Mouse (Mus musculus) forebrain, embryonic 11.5 days (tissue): ENCODE measurements around the gene Sema6b. TPM values are rescaled to one million over a fixed set of nuclear protein-coding genes. Genes with fewer than 3 reads are reported as not detected.
"Not testable (repeated sequence)": the region's sequence is repeated elsewhere in the genome, so short reads cannot be mapped to it uniquely, and the experiment has no call there.

Experiments
- ATAC-seq: fragments of 200-750 bp; cut with Nextera tagmentation; replicated peaks from 2 replicates; pipeline ENCODE4 v1.8.0; 2017; ENCODE audit warnings: moderate TSS enrichment; ENCODE audit not compliant: low FRiP score
- DNase-seq: peaks from one replicate; pipeline ENCODE4 v3.0.0-alpha.2; 2017; ENCODE audit warnings: low spot score
- H3K27ac ChIP-seq: fragments of 300-500 bp; sonication (generic); 2 replicates; pipeline ENCODE4 v1.5.1; 2014; ENCODE audit warnings: low read depth, low read length
- H3K27me3 ChIP-seq: fragments of 300-500 bp; sonication (generic); 2 replicates; pipeline ENCODE4 v1.6.1; 2014; ENCODE audit warnings: mild to moderate bottlenecking, low read length, mixed read lengths; ENCODE audit not compliant: control insufficient read depth, insufficient read depth
- H3K36me3 ChIP-seq: fragments of 300-500 bp; sonication (generic); 2 replicates; pipeline ENCODE4 v1.6.1; 2014; ENCODE audit warnings: mild to moderate bottlenecking, low read length, moderate library complexity, mixed read lengths; ENCODE audit not compliant: control insufficient read depth, insufficient read depth
- H3K4me1 ChIP-seq: fragments of 300-500 bp; sonication (generic); replicated peaks from 2 replicates; pipeline ENCODE4 v1.6.1; 2014; ENCODE audit warnings: low read length, mixed read lengths; ENCODE audit not compliant: control insufficient read depth, insufficient read depth
- H3K4me2 ChIP-seq: fragments of 300-500 bp; sonication (generic); 2 replicates; pipeline ENCODE4 v1.6.1; 2014; ENCODE audit warnings: low read depth, mild to moderate bottlenecking, low read length, moderate library complexity, mixed read lengths; ENCODE audit not compliant: severe bottlenecking
- H3K4me3 ChIP-seq: fragments of 300-500 bp; sonication (generic); 2 replicates; pipeline ENCODE4 v1.5.1; 2014; ENCODE audit warnings: low read depth, low read length
- H3K9ac ChIP-seq: fragments of 300-500 bp; sonication (generic); 2 replicates; pipeline ENCODE4 v1.6.1; 2014; ENCODE audit warnings: low read length
- H3K9me3 ChIP-seq: fragments of 300-500 bp; sonication (generic); 2 replicates; pipeline ENCODE4 v1.6.1; 2016; ENCODE audit warnings: low read length, mixed read lengths; ENCODE audit not compliant: control insufficient read depth
- WGBS: fragments of 180-500 bp; shearing (Covaris S2); extraction: QIAGEN DNeasy Blood & Tissue Kit; methylation state at CpG from one replicate; pipeline ENCODE4 v1.1.7; 2014; 5-methylcytosine and 5-hydroxymethylcytosine counted together
- polyA plus RNA-seq: library from polyadenylated mRNA; unstranded; fragments of >200 nt; fragmentation: Nextera tagmentation; extraction: Ambion mirVana; gene quantifications from 2 replicates; pipeline ENCODE4 v1.2.1, GENCODE M21; 2014

The Sema6b gene
- polyA plus RNA-seq, 1 experiment from 2014 or later: 2.5 TPM

- Histone ChIP-seq H3K9me3 (no peaks in the 10 kb centered on the region), H3K4me1 (no peaks in the 10 kb centered on the region), H3K27ac (no peak overlapping the region), H3K4me2 (no peak overlapping the region), H3K4me3 (no peak overlapping the region), H3K27me3 (no peaks in the 10 kb centered on the region), H3K36me3 (no peaks in the 10 kb centered on the region; the same call in 1 of the 2 replicates), H3K9ac (no peak overlapping the region)
- 85% methylated on average over 6 of the region's 6 CpGs for WGBS
- DNase-seq (no peak), ATAC-seq (no peak)
These were observed 31.7 kb downstream of the Sema6b start for GRCm38 (mm10) chr17:56108334-56109044.

- no peaks in the 10 kb centered on the region for H3K9me3 ChIP-seq
- no peaks in the 10 kb centered on the region for H3K4me1 ChIP-seq
- DNase-seq (no peak), ATAC-seq (no peak)
- 72% methylated on average over 2 of the region's 2 CpGs for WGBS
- no peak overlapping the region for H3K4me2 ChIP-seq
- no peak overlapping the region for H3K9ac ChIP-seq
- H3K27ac ChIP-seq: no peak overlapping the region
- H3K4me3 ChIP-seq: no peak overlapping the region
- H3K36me3 ChIP-seq: no peaks in the 10 kb centered on the region; the same call in 1 of the 2 replicates
- H3K27me3 ChIP-seq: no peaks in the 10 kb centered on the region
These were observed 32.4 kb downstream of the Sema6b start for GRCm38 (mm10) chr17:56107736-56108135.

- no peak for DNase-seq
- Histone ChIP-seq H3K27me3 (no peaks in the 10 kb centered on the region), H3K36me3 (no peaks in the 10 kb centered on the region; the same call in 1 of the 2 replicates), H3K9ac (no peak overlapping the region), H3K4me1 (no peaks in the 10 kb centered on the region), H3K27ac (no peak overlapping the region), H3K4me3 (no peak overlapping the region), H3K9me3 (no peaks in the 10 kb centered on the region), H3K4me2 (no peak overlapping the region)
- ATAC-seq: no peak
- 83% methylated on average over 4 of the region's 4 CpGs for WGBS
These were observed 33.2 kb downstream of the Sema6b start for GRCm38 (mm10) chr17:56106981-56107380.

GRCm38 (mm10) chr17:56106436-56106835, 33.7 kb downstream of the Sema6b start:
- H3K9ac ChIP-seq, H3K27me3 ChIP-seq, H3K4me3 ChIP-seq, H3K36me3 ChIP-seq, H3K9me3 ChIP-seq, ATAC-seq, H3K4me2 ChIP-seq, H3K27ac ChIP-seq, H3K4me1 ChIP-seq, DNase-seq: not testable (repeated sequence)
- 97% methylated on average over 4 of the region's 4 CpGs for WGBS

- not testable (repeated sequence) for H3K27ac ChIP-seq, H3K4me2 ChIP-seq, H3K9me3 ChIP-seq, H3K27me3 ChIP-seq, H3K9ac ChIP-seq, DNase-seq, H3K4me1 ChIP-seq, ATAC-seq, H3K4me3 ChIP-seq
- 94% methylated on average over 2 of the region's 5 CpGs for WGBS
- H3K36me3 ChIP-seq: peaks cover 11% of the 10 kb centered on the region; the same call in 1 of the 2 replicates
These were observed 35.3 kb downstream of the Sema6b start for GRCm38 (mm10) chr17:56104821-56105220.

GRCm38 (mm10) chr17:56103465-56104285, 36.5 kb downstream of the Sema6b start:
- Histone ChIP-seq H3K4me1 (no peaks in the 10 kb centered on the region), H3K4me3 (no peak overlapping the region), H3K4me2 (no peak overlapping the region), H3K27ac (no peak overlapping the region), H3K9me3 (no peaks in the 10 kb centered on the region), H3K9ac (no peak overlapping the region), H3K27me3 (no peaks in the 10 kb centered on the region), H3K36me3 (peaks cover 12% of the 10 kb centered on the region; the same call in 1 of the 2 replicates)
- DNase-seq (no peak), ATAC-seq (no peak)
- WGBS: 97% methylated on average over 8 of the region's 8 CpGs

GRCm38 (mm10) chr17:56102927-56103326, 37.2 kb downstream of the Sema6b start:
- no peaks in the 10 kb centered on the region for H3K4me1 ChIP-seq
- no peak overlapping the region for H3K27ac ChIP-seq
- H3K36me3 ChIP-seq: peaks cover 12% of the 10 kb centered on the region; the same call in 1 of the 2 replicates
- H3K9ac ChIP-seq: no peak overlapping the region
- ATAC-seq (no peak), DNase-seq (no peak)
- no peaks in the 10 kb centered on the region for H3K9me3 ChIP-seq
- H3K4me3 ChIP-seq: no peak overlapping the region
- H3K27me3 ChIP-seq: no peaks in the 10 kb centered on the region
- WGBS: 97% methylated on average over 9 of the region's 9 CpGs
- no peak overlapping the region for H3K4me2 ChIP-seq

GRCm38 (mm10) chr17:56102158-56102557, 38.0 kb downstream of the Sema6b start:
- H3K27ac ChIP-seq: no peak overlapping the region
- no peak overlapping the region for H3K4me2 ChIP-seq
- 91% methylated on average over 5 of the region's 5 CpGs for WGBS
- H3K4me1 ChIP-seq: no peaks in the 10 kb centered on the region
- no peak overlapping the region for H3K4me3 ChIP-seq
- peak; percentile 43 for DNase-seq
- no peak for ATAC-seq
- no peaks in the 10 kb centered on the region for H3K9me3 ChIP-seq
- H3K36me3 ChIP-seq: peaks cover 14% of the 10 kb centered on the region; the same call in 1 of the 2 replicates
- H3K27me3 ChIP-seq: no peaks in the 10 kb centered on the region
- no peak overlapping the region for H3K9ac ChIP-seq
